Mouse (Mus musculus) limb, embryonic 14.5 days (tissue): ENCODE measurements around the gene Ube2r2. TPM values are rescaled to one million over a fixed set of nuclear protein-coding genes. Genes with fewer than 3 reads are reported as not detected.

ENCODE experiments used
- ATAC-seq: fragments of 200-750 bp; cut with Nextera tagmentation; 2 replicates; pipeline ENCODE4 v1.8.0; 2017; ENCODE audit warnings: low read depth, moderate number of reproducible peaks, moderate TSS enrichment; ENCODE audit not compliant: low FRiP score
- DNase-seq: peaks from one replicate; pipeline ENCODE4 v3.0.0-alpha.2; 2015; ENCODE audit warnings: low spot score
- H3K27ac ChIP-seq: fragments of 300-500 bp; sonication (generic); replicated peaks from 2 replicates; pipeline ENCODE4 v1.5.1; 2014; ENCODE audit warnings: low read depth, mild to moderate bottlenecking, low read length, moderate library complexity, mixed read lengths
- H3K27me3 ChIP-seq: fragments of 300-500 bp; sonication (generic); 2 replicates; pipeline ENCODE4 v1.6.1; 2014; ENCODE audit warnings: low read length, mixed read lengths; ENCODE audit not compliant: control insufficient read depth, insufficient read depth
- H3K36me3 ChIP-seq: fragments of 300-500 bp; sonication (generic); 2 replicates; pipeline ENCODE4 v1.6.1; 2014; ENCODE audit warnings: mild to moderate bottlenecking, low read length, moderate library complexity, mixed read lengths; ENCODE audit not compliant: control insufficient read depth, insufficient read depth
- H3K4me1 ChIP-seq: fragments of 300-500 bp; sonication (generic); 2 replicates; pipeline ENCODE4 v1.6.1; 2014; ENCODE audit warnings: antibody characterized with exemption, low read length, mixed read lengths; ENCODE audit not compliant: control insufficient read depth, insufficient read depth
- H3K4me2 ChIP-seq: fragments of 300-500 bp; sonication (generic); replicated peaks from 2 replicates; pipeline ENCODE4 v1.6.1; 2014; ENCODE audit warnings: low read depth, mild to moderate bottlenecking, low read length, moderate library complexity; ENCODE audit not compliant: severe bottlenecking
- H3K4me3 ChIP-seq: fragments of 300-500 bp; sonication (generic); replicated peaks from 2 replicates; pipeline ENCODE4 v1.5.1; 2014; ENCODE audit warnings: low read length
- H3K9ac ChIP-seq: fragments of 300-500 bp; sonication (generic); 2 replicates; pipeline ENCODE4 v1.6.1; 2014; ENCODE audit warnings: mild to moderate bottlenecking, low read depth, low read length, moderate library complexity; ENCODE audit not compliant: severe bottlenecking
- H3K9me3 ChIP-seq: fragments of 300-500 bp; sonication (generic); 2 replicates; pipeline ENCODE4 v1.6.1; 2016; ENCODE audit warnings: low read length; ENCODE audit not compliant: control insufficient read depth
- POLR2A ChIP-seq: fragments of 200-500 bp; IDR thresholded peaks from 2 replicates; pipeline ENCODE4 v1.8.0; 2012; ENCODE audit warnings: inconsistent platforms, mild to moderate bottlenecking, moderate library complexity, borderline replicate concordance; ENCODE audit not compliant: insufficient read depth, insufficient read length; ENCODE audit errors: extremely low read depth
- WGBS: fragments of 180-500 bp; shearing (Covaris S2); extraction: QIAGEN DNeasy Blood & Tissue Kit; methylation state at CpG from one replicate; pipeline ENCODE4 v1.1.7; 2014; 5-methylcytosine and 5-hydroxymethylcytosine counted together
- polyA plus RNA-seq, 2 experiments: library from polyadenylated mRNA; depleted of rRNA in 1 of 2; stranded (reverse) in 1 of 2; unstranded in 1 of 2; fragments of >200 nt; fragmentation: Nextera tagmentation in 1 of 2; extraction: Ambion mirVana in 1 of 2; gene quantifications; 2 replicates each; pipeline versions ENCODE4 v1.2.1 to v1.2.3; 2012 to 2014

The Ube2r2 gene
- polyA plus RNA-seq, 2 experiments: 96.6 to 182 TPM

- Histone ChIP-seq H3K36me3 (no peaks in the 10 kb centered on the region), H3K4me2 (peak within 1 kb of the TSS; percentile 90), H3K4me1 (peaks cover 12% of the 10 kb centered on the region; the same call in 1 of the 2 replicates), H3K4me3 (peak within 1 kb of the TSS; percentile 39), H3K27ac (no peak within 1 kb of the TSS), H3K9ac (peak within 1 kb of the TSS; percentile 43), H3K9me3 (no peaks in the 10 kb centered on the region), H3K27me3 (peaks cover 20% of the 10 kb centered on the region)
- under 1% methylated on average over 42 of the region's 42 CpGs for WGBS
- TF ChIP-seq POLR2A: no peak
- ATAC-seq (no peak), DNase-seq (no peak)
Measured at GRCm38 (mm10) chr4:41097871-41098576, 37.5 kb upstream of the Ube2r2 start, which contains the start of gene Aqp3. Gene Aqp3, minus strand, starts transcription at chr4:41098183.

GRCm38 (mm10) chr4:41098577-41098951 lies 37.0 kb upstream of the Ube2r2 start:
- no peak for ATAC-seq
- no peak overlapping the region for H3K9ac ChIP-seq
- no peak for DNase-seq

GRCm38 (mm10) chr4:41100986-41101385 lies 34.6 kb upstream of the Ube2r2 start:
- peaks cover 20% of the 10 kb centered on the region for H3K27me3 ChIP-seq
- no peak for TF ChIP-seq POLR2A
- DNase-seq (no peak), ATAC-seq (no peak)
- H3K9ac ChIP-seq: no peak overlapping the region
- peaks cover 10% of the 10 kb centered on the region; the same call in 1 of the 2 replicates for H3K4me1 ChIP-seq
- no peaks in the 10 kb centered on the region for H3K9me3 ChIP-seq
- H3K4me2 ChIP-seq: no peak overlapping the region
- whole genome bisulfite sequencing: 74% methylated on average over 1 of the region's 1 CpGs
- H3K4me3 ChIP-seq: no peak overlapping the region
- no peaks in the 10 kb centered on the region for H3K36me3 ChIP-seq
- H3K27ac ChIP-seq: no peak overlapping the region

More at GRCm38 (mm10) chr4:41098577-41098951, 37.0 kb upstream of the Ube2r2 start:
- Histone ChIP-seq H3K4me3 (peak overlapping the region; percentile 39), H3K9me3 (no peaks in the 10 kb centered on the region), H3K27ac (no peak overlapping the region), H3K36me3 (no peaks in the 10 kb centered on the region), H3K27me3 (peaks cover 20% of the 10 kb centered on the region), H3K4me1 (peaks cover 12% of the 10 kb centered on the region; the same call in 1 of the 2 replicates), H3K4me2 (peak overlapping the region; percentile 90)
- 17% methylated on average over 11 of the region's 11 CpGs for WGBS
- TF ChIP-seq POLR2A: no peak

- no peak for TF ChIP-seq POLR2A
Measured at GRCm38 (mm10) chr4:41102901-41103300, 32.6 kb upstream of the Ube2r2 start.

GRCm38 (mm10) chr4:41107440-41107839 lies 28.1 kb upstream of the Ube2r2 start:
- no peak for TF ChIP-seq POLR2A
- no peaks in the 10 kb centered on the region for H3K9me3 ChIP-seq
- H3K4me2 ChIP-seq: no peak overlapping the region
- no peaks in the 10 kb centered on the region for H3K27me3 ChIP-seq
- no peak overlapping the region for H3K9ac ChIP-seq
- no peaks in the 10 kb centered on the region for H3K4me1 ChIP-seq
- no peak overlapping the region for H3K27ac ChIP-seq
- 72% methylated on average over 4 of the region's 4 CpGs for WGBS
- ATAC-seq: no peak
- no peak overlapping the region for H3K4me3 ChIP-seq
- no peaks in the 10 kb centered on the region for H3K36me3 ChIP-seq
- no peak for DNase-seq

More at GRCm38 (mm10) chr4:41102901-41103300, 32.6 kb upstream of the Ube2r2 start:
- peaks cover 8% of the 10 kb centered on the region for H3K27me3 ChIP-seq
- no peak for ATAC-seq
- peaks cover 7% of the 10 kb centered on the region; the same call in 1 of the 2 replicates for H3K4me1 ChIP-seq
- H3K4me3 ChIP-seq: no peak overlapping the region
- H3K4me2 ChIP-seq: no peak overlapping the region
- no peaks in the 10 kb centered on the region for H3K36me3 ChIP-seq
- no peak for DNase-seq
- H3K9me3 ChIP-seq: no peaks in the 10 kb centered on the region
- H3K27ac ChIP-seq: no peak overlapping the region
- no peak overlapping the region for H3K9ac ChIP-seq
